Mouse (Mus musculus) forebrain, embryonic 11.5 days (tissue): ENCODE results near the gene Madd. TPM values are rescaled to one million over a fixed set of nuclear protein-coding genes. Genes with fewer than 3 reads are reported as not detected.

Source experiments
- ATAC-seq: fragments of 200-750 bp; cut with Nextera tagmentation; replicated peaks from 2 replicates; pipeline ENCODE4 v1.8.0; 2017; ENCODE audit warnings: moderate TSS enrichment; ENCODE audit not compliant: low FRiP score
- DNase-seq: peaks from one replicate; pipeline ENCODE4 v3.0.0-alpha.2; 2017; ENCODE audit warnings: low spot score
- H3K27ac ChIP-seq: fragments of 300-500 bp; sonication (generic); 2 replicates; pipeline ENCODE4 v1.5.1; 2014; ENCODE audit warnings: low read depth, low read length
- H3K27me3 ChIP-seq: fragments of 300-500 bp; sonication (generic); 2 replicates; pipeline ENCODE4 v1.6.1; 2014; ENCODE audit warnings: mild to moderate bottlenecking, low read length, mixed read lengths; ENCODE audit not compliant: control insufficient read depth, insufficient read depth
- H3K36me3 ChIP-seq: fragments of 300-500 bp; sonication (generic); 2 replicates; pipeline ENCODE4 v1.6.1; 2014; ENCODE audit warnings: mild to moderate bottlenecking, low read length, moderate library complexity, mixed read lengths; ENCODE audit not compliant: control insufficient read depth, insufficient read depth
- H3K4me1 ChIP-seq: fragments of 300-500 bp; sonication (generic); replicated peaks from 2 replicates; pipeline ENCODE4 v1.6.1; 2014; ENCODE audit warnings: low read length, mixed read lengths; ENCODE audit not compliant: control insufficient read depth, insufficient read depth
- H3K4me2 ChIP-seq: fragments of 300-500 bp; sonication (generic); 2 replicates; pipeline ENCODE4 v1.6.1; 2014; ENCODE audit warnings: low read depth, mild to moderate bottlenecking, low read length, moderate library complexity, mixed read lengths; ENCODE audit not compliant: severe bottlenecking
- H3K4me3 ChIP-seq: fragments of 300-500 bp; sonication (generic); 2 replicates; pipeline ENCODE4 v1.5.1; 2014; ENCODE audit warnings: low read depth, low read length
- H3K9ac ChIP-seq: fragments of 300-500 bp; sonication (generic); 2 replicates; pipeline ENCODE4 v1.6.1; 2014; ENCODE audit warnings: low read length
- H3K9me3 ChIP-seq: fragments of 300-500 bp; sonication (generic); 2 replicates; pipeline ENCODE4 v1.6.1; 2016; ENCODE audit warnings: low read length, mixed read lengths; ENCODE audit not compliant: control insufficient read depth
- WGBS: fragments of 180-500 bp; shearing (Covaris S2); extraction: QIAGEN DNeasy Blood & Tissue Kit; methylation state at CpG from one replicate; pipeline ENCODE4 v1.1.7; 2014; 5-methylcytosine and 5-hydroxymethylcytosine counted together
- polyA plus RNA-seq: library from polyadenylated mRNA; unstranded; fragments of >200 nt; fragmentation: Nextera tagmentation; extraction: Ambion mirVana; gene quantifications from 2 replicates; pipeline ENCODE4 v1.2.1, GENCODE M21; 2014

Gene Madd
- 23.3 and 26.9 TPM in 2 replicates for polyA plus RNA-seq

GRCm38 (mm10) chr2:91183711-91184405, at the start of gene Madd:
Madd (minus strand) TSS chr2:91183837.
- H3K4me3 ChIP-seq, result peak within 1 kb of the TSS; percentile 91
- ATAC-seq (no peak), DNase-seq (no peak)
- WGBS, result 67% methylated on average over 15 of the region's 15 CpGs
- no peaks in the 10 kb centered on the region for H3K27me3 ChIP-seq
- H3K4me1 ChIP-seq, result peaks cover 7% of the 10 kb centered on the region; the same call in 1 of the 2 replicates
- no peaks in the 10 kb centered on the region for H3K36me3 ChIP-seq
- peak within 1 kb of the TSS; percentile 70 for H3K27ac ChIP-seq
- no peaks in the 10 kb centered on the region for H3K9me3 ChIP-seq
- peak within 1 kb of the TSS; percentile 79 for H3K9ac ChIP-seq
- H3K4me2 ChIP-seq, result peak within 1 kb of the TSS; percentile 80

GRCm38 (mm10) chr2:91229735-91230134, 46.1 kb upstream of the Madd start:
- no peak overlapping the region for H3K27ac ChIP-seq
- no peak overlapping the region for H3K4me2 ChIP-seq
- no peak overlapping the region for H3K9ac ChIP-seq
- ATAC-seq (no peak), DNase-seq (no peak)
- H3K36me3 ChIP-seq, result no peaks in the 10 kb centered on the region; the same call in 1 of the 2 replicates
- no peaks in the 10 kb centered on the region for H3K27me3 ChIP-seq
- no peaks in the 10 kb centered on the region for H3K9me3 ChIP-seq
- 78% methylated on average over 2 of the region's 2 CpGs for WGBS
- H3K4me1 ChIP-seq, result no peaks in the 10 kb centered on the region
- H3K4me3 ChIP-seq, result no peak overlapping the region

DNA sequence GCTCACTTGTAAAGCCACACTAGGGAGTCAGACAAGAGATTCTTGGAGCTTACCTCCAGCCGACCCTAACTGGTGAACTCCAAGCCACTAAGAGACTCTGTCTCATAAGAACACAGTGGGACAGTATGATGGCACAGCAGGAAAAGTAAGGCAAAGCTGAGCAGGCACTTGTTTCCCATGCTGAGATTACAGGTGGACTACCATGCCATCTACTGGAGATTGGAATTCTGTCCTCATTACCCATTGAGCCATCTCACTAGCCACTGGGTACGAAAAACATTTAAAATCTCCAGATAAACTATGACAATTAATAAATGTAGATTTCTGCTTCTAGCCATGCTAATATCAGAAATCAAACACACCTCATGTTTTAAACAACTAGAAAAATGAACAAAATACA, 40.0 kb upstream of the Madd start:
- Histone ChIP-seq H3K9me3 (no peaks in the 10 kb centered on the region), H3K4me2 (no peak overlapping the region), H3K4me3 (no peak overlapping the region), H3K27ac (no peak overlapping the region), H3K27me3 (no peaks in the 10 kb centered on the region), H3K36me3 (no peaks in the 10 kb centered on the region), H3K4me1 (no peaks in the 10 kb centered on the region), H3K9ac (no peak overlapping the region)
- ATAC-seq, result no peak
- DNase-seq, result no peak
- 70% methylated on average over 2 of the region's 2 CpGs for WGBS

DNA sequence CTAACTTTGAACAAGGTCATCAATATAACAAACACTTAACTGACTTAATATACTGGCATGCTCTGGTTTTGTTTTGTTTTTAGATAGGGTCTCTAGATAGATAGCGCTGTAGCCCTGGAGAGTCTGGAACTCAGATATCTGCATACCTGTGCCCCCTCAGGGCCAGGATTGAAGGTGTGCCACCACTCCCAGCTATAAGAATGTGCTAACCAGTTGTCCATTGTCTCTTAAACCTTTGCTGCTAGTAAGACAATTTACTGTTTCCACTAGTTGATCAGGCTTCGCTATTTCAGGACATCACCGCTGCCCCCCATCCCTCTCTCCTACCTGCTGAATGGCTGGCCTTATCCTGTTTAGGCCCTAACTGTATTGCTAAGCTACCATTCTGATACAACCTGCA, 36.9 kb upstream of the Madd start:
- 94% methylated on average over 3 of the region's 3 CpGs for WGBS
- Histone ChIP-seq H3K27me3 (no peaks in the 10 kb centered on the region), H3K36me3 (no peaks in the 10 kb centered on the region), H3K9ac (no peak overlapping the region), H3K4me2 (no peak overlapping the region), H3K4me3 (no peak overlapping the region), H3K27ac (no peak overlapping the region), H3K4me1 (no peaks in the 10 kb centered on the region), H3K9me3 (no peaks in the 10 kb centered on the region)
- DNase-seq (no peak), ATAC-seq (no peak)

DNA sequence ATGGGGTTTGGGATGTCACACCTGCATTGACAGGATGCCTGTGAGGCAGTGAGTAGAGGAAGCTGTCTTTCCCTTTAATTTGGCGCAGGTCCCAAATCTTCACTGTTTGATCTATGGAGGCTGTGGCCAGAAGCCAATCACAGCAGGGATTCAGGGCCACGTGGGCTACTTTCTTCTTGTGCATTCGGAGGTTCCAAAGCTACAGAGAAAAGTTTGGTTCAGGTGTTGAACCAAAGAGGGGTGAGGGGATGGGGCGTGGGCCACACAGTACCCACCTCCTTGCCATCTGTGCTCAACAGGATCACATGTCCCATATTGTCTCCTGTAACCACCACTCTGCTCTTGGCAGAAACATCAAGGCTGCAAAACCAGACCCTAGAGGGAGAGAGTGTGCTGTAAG, 33.4 kb upstream of the Madd start:
- no peak for ATAC-seq
- H3K4me3 ChIP-seq, result no peak overlapping the region
- H3K27me3 ChIP-seq, result no peaks in the 10 kb centered on the region
- WGBS, result 83% methylated on average over 4 of the region's 4 CpGs
- H3K4me2 ChIP-seq, result no peak overlapping the region
- no peaks in the 10 kb centered on the region; the same call in 1 of the 2 replicates for H3K36me3 ChIP-seq
- H3K4me1 ChIP-seq, result no peaks in the 10 kb centered on the region
- no peak for DNase-seq
- H3K9me3 ChIP-seq, result no peaks in the 10 kb centered on the region
- H3K9ac ChIP-seq, result no peak overlapping the region
- H3K27ac ChIP-seq, result no peak overlapping the region

DNA sequence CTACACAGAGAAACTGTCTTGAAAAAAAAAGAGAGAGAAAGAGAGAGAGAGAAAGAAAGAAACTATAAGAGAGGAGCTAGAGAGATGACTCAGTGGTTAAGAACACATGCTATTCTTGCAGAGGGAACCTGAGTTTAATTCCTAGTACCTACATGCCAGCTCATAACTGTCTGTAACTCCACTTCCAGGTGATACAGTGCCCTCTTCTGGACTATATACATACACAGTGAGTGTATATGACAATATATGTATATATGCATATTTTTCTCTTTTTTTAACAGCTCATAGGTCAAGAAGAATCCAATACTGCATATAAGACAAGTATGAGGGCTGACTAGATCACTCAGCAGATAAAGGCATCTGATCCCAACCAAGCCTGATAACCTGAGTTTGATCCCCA, 29.7 kb upstream of the Madd start:
- peaks cover 5% of the 10 kb centered on the region; the same call in 1 of the 2 replicates for H3K36me3 ChIP-seq
- no peaks in the 10 kb centered on the region for H3K27me3 ChIP-seq
- no peak overlapping the region for H3K4me3 ChIP-seq
- H3K9ac ChIP-seq, result no peak overlapping the region
- H3K9me3 ChIP-seq, result no peaks in the 10 kb centered on the region
- DNase-seq, result no peak
- H3K27ac ChIP-seq, result no peak overlapping the region
- no peak for ATAC-seq
- no peak overlapping the region for H3K4me2 ChIP-seq
- H3K4me1 ChIP-seq, result no peaks in the 10 kb centered on the region

- Histone ChIP-seq H3K4me1 (peaks cover 14% of the 10 kb centered on the region), H3K4me3 (no peak overlapping the region), H3K4me2 (no peak overlapping the region), H3K9me3 (no peaks in the 10 kb centered on the region), H3K36me3 (peaks cover 12% of the 10 kb centered on the region; the same call in 1 of the 2 replicates), H3K9ac (no peak overlapping the region), H3K27ac (no peak overlapping the region), H3K27me3 (no peaks in the 10 kb centered on the region)
- no peak for DNase-seq
- no peak for ATAC-seq
- 91% methylated on average over 9 of the region's 9 CpGs for WGBS
These were observed 22.7 kb upstream of the Madd start for GRCm38 (mm10) chr2:91206254-91206775.

- no peaks in the 10 kb centered on the region for H3K27me3 ChIP-seq
- peaks cover 14% of the 10 kb centered on the region for H3K4me1 ChIP-seq
- H3K9me3 ChIP-seq, result no peaks in the 10 kb centered on the region
- H3K36me3 ChIP-seq, result peaks cover 7% of the 10 kb centered on the region; the same call in 1 of the 2 replicates
- peak overlapping the region; percentile 92 for H3K9ac ChIP-seq
- DNase-seq, result no peak
- ATAC-seq, result no peak
- peak overlapping the region; percentile 90 for H3K27ac ChIP-seq
- H3K4me3 ChIP-seq, result peak overlapping the region; percentile 78
- H3K4me2 ChIP-seq, result peak overlapping the region; percentile 70
- WGBS, result 13% methylated on average over 20 of the region's 20 CpGs
These were observed 19.5 kb upstream of the Madd start for GRCm38 (mm10) chr2:91202972-91203656.
